Mouse (Mus musculus): ENCODE results near the gene Mrpl44. TPM values are rescaled to one million over a fixed set of nuclear protein-coding genes. Genes with fewer than 3 reads are reported as not detected.

The Mrpl44 gene
- polyA plus RNA-seq, 2 experiments: 24.6 to 38.1 TPM

- H3K4me3 ChIP-seq (replicated peaks; ENCODE audit: low read length): no peak overlapping the region
- no peak overlapping the region for H3K9ac ChIP-seq (ENCODE audit: low read depth, low read length, severe bottlenecking)
- peaks cover 5% of the 10 kb centered on the region; the same call in 1 of the 2 replicates for H3K36me3 ChIP-seq (ENCODE audit: control insufficient read depth, insufficient read depth, low read length)
- no peak for TF ChIP-seq POLR2A (IDR thresholded peaks at IDR 0.05; ENCODE audit: borderline replicate concordance, extremely low read depth, insufficient read depth, insufficient read length)
- no peaks in the 10 kb centered on the region for H3K4me1 ChIP-seq (ENCODE audit: control insufficient read depth, insufficient read depth, low read length)
- no peak for ATAC-seq (ENCODE audit: low FRiP score, low read depth)
- WGBS: 87% methylated on average over 7 of the region's 7 CpGs
- H3K4me2 ChIP-seq (replicated peaks; ENCODE audit: low read depth, low read length, severe bottlenecking): no peak overlapping the region
- H3K27ac ChIP-seq (replicated peaks; ENCODE audit: low read depth, low read length): no peak overlapping the region
- DNase-seq (ENCODE audit: low spot score): no peak
- no peaks in the 10 kb centered on the region for H3K27me3 ChIP-seq (ENCODE audit: control insufficient read depth, insufficient read depth, low read length)
- H3K9me3 ChIP-seq (ENCODE audit: control insufficient read depth, low read length): no peaks in the 10 kb centered on the region
These were observed 32.9 kb upstream of the Mrpl44 start for GRCm38 (mm10) chr1:79742949-79743348.

- H3K36me3 ChIP-seq (ENCODE audit: control insufficient read depth, insufficient read depth, low read length): peaks cover 5% of the 10 kb centered on the region; the same call in 1 of the 2 replicates
- H3K9me3 ChIP-seq (ENCODE audit: control insufficient read depth, low read length): no peaks in the 10 kb centered on the region
- no peak for ATAC-seq (ENCODE audit: low FRiP score, low read depth)
- H3K9ac ChIP-seq (ENCODE audit: low read depth, low read length, severe bottlenecking): no peak overlapping the region
- H3K4me2 ChIP-seq (replicated peaks; ENCODE audit: low read depth, low read length, severe bottlenecking): no peak overlapping the region
- DNase-seq (ENCODE audit: low spot score): no peak
- H3K27me3 ChIP-seq (ENCODE audit: control insufficient read depth, insufficient read depth, low read length): no peaks in the 10 kb centered on the region
- no peaks in the 10 kb centered on the region for H3K4me1 ChIP-seq (ENCODE audit: control insufficient read depth, insufficient read depth, low read length)
- no peak overlapping the region for H3K4me3 ChIP-seq (replicated peaks; ENCODE audit: low read length)
- no peak overlapping the region for H3K27ac ChIP-seq (replicated peaks; ENCODE audit: low read depth, low read length)
- no peak for TF ChIP-seq POLR2A (IDR thresholded peaks at IDR 0.05; ENCODE audit: borderline replicate concordance, extremely low read depth, insufficient read depth, insufficient read length)
- 94% methylated on average over 1 of the region's 1 CpGs for WGBS
These were observed 32.4 kb upstream of the Mrpl44 start for GRCm38 (mm10) chr1:79743385-79743784.

- no peaks in the 10 kb centered on the region for H3K4me1 ChIP-seq (ENCODE audit: control insufficient read depth, insufficient read depth, low read length)
- DNase-seq (ENCODE audit: low spot score) (no peak), ATAC-seq (ENCODE audit: low FRiP score, low read depth) (no peak)
- no peaks in the 10 kb centered on the region for H3K27me3 ChIP-seq (ENCODE audit: control insufficient read depth, insufficient read depth, low read length)
- H3K27ac ChIP-seq (replicated peaks; ENCODE audit: low read depth, low read length): no peak overlapping the region
- no peak overlapping the region for H3K9ac ChIP-seq (ENCODE audit: low read depth, low read length, severe bottlenecking)
- no peaks in the 10 kb centered on the region for H3K36me3 ChIP-seq (ENCODE audit: control insufficient read depth, insufficient read depth, low read length)
- no peaks in the 10 kb centered on the region for H3K9me3 ChIP-seq (ENCODE audit: control insufficient read depth, low read length)
- H3K4me3 ChIP-seq (replicated peaks; ENCODE audit: low read length): no peak overlapping the region
- 83% methylated on average over 4 of the region's 4 CpGs for WGBS
- H3K4me2 ChIP-seq (replicated peaks; ENCODE audit: low read depth, low read length, severe bottlenecking): no peak overlapping the region
- TF ChIP-seq POLR2A (IDR thresholded peaks at IDR 0.05; ENCODE audit: borderline replicate concordance, extremely low read depth, insufficient read depth, insufficient read length): no peak
These were observed 29.8 kb upstream of the Mrpl44 start for GRCm38 (mm10) chr1:79746056-79746455.

- no peak for TF ChIP-seq POLR2A (IDR thresholded peaks at IDR 0.05; ENCODE audit: borderline replicate concordance, extremely low read depth, insufficient read depth, insufficient read length)
- Histone ChIP-seq H3K4me3 (replicated peaks; ENCODE audit: low read length) (no peak overlapping the region), H3K36me3 (ENCODE audit: control insufficient read depth, insufficient read depth, low read length) (no peaks in the 10 kb centered on the region), H3K9ac (ENCODE audit: low read depth, low read length, severe bottlenecking) (no peak overlapping the region), H3K4me1 (ENCODE audit: control insufficient read depth, insufficient read depth, low read length) (no peaks in the 10 kb centered on the region), H3K27ac (replicated peaks; ENCODE audit: low read depth, low read length) (no peak overlapping the region), H3K4me2 (replicated peaks; ENCODE audit: low read depth, low read length, severe bottlenecking) (no peak overlapping the region), H3K27me3 (ENCODE audit: control insufficient read depth, insufficient read depth, low read length) (no peaks in the 10 kb centered on the region), H3K9me3 (ENCODE audit: control insufficient read depth, low read length) (no peaks in the 10 kb centered on the region)
- WGBS: 85% methylated on average over 5 of the region's 5 CpGs
- DNase-seq (ENCODE audit: low spot score) (no peak), ATAC-seq (ENCODE audit: low FRiP score, low read depth) (no peak)
These were observed 24.6 kb upstream of the Mrpl44 start for GRCm38 (mm10) chr1:79751186-79751585.

GRCm38 (mm10) chr1:79752015-79752695, 23.7 kb upstream of the Mrpl44 start:
- Histone ChIP-seq H3K4me1 (ENCODE audit: control insufficient read depth, insufficient read depth, low read length) (no peaks in the 10 kb centered on the region), H3K27ac (replicated peaks; ENCODE audit: low read depth, low read length) (no peak overlapping the region), H3K9me3 (ENCODE audit: control insufficient read depth, low read length) (no peaks in the 10 kb centered on the region), H3K4me2 (replicated peaks; ENCODE audit: low read depth, low read length, severe bottlenecking) (no peak overlapping the region), H3K4me3 (replicated peaks; ENCODE audit: low read length) (no peak overlapping the region), H3K9ac (ENCODE audit: low read depth, low read length, severe bottlenecking) (no peak overlapping the region), H3K36me3 (ENCODE audit: control insufficient read depth, insufficient read depth, low read length) (no peaks in the 10 kb centered on the region), H3K27me3 (ENCODE audit: control insufficient read depth, insufficient read depth, low read length) (no peaks in the 10 kb centered on the region)
- DNase-seq (ENCODE audit: low spot score) (no peak), ATAC-seq (ENCODE audit: low FRiP score, low read depth) (no peak)
- TF ChIP-seq POLR2A (IDR thresholded peaks at IDR 0.05; ENCODE audit: borderline replicate concordance, extremely low read depth, insufficient read depth, insufficient read length): no peak
- 83% methylated on average over 7 of the region's 7 CpGs for WGBS

Measured in limb, embryonic 14.5 days (tissue).